Mouse (Mus musculus) splenic B cell, adult 2 months (primary cell): ENCODE data around the gene Mturn.

ENCODE experiments used
- DNase-seq: peaks from one replicate; pipeline ENCODE4 v3.0.0-alpha.2; 2011; ENCODE audit warnings: low read depth, low spot score
- H3K27me3 ChIP-seq: 2 replicates; pipeline ENCODE4 v1.6.1; 2012; ENCODE audit warnings: mild to moderate bottlenecking, low read length, moderate library complexity, mixed read lengths; ENCODE audit not compliant: control insufficient read depth, poor library complexity, insufficient read depth, severe bottlenecking
- H3K36me3 ChIP-seq: 2 replicates; pipeline ENCODE4 v1.6.1; 2012; ENCODE audit warnings: mild to moderate bottlenecking, low read length, moderate library complexity, mixed read lengths; ENCODE audit not compliant: control insufficient read depth, poor library complexity, insufficient read depth, severe bottlenecking

Mturn gene

GRCm38 (mm10) chr6:54705387-54705909 is 24.0 kb downstream of the Mturn start:
- Histone ChIP-seq H3K27me3 (no peaks in the 10 kb centered on the region), H3K36me3 (no peaks in the 10 kb centered on the region)
- peak; percentile 82 for DNase-seq

GRCm38 (mm10) chr6:54706099-54706498 is 24.7 kb downstream of the Mturn start:
- DNase-seq: no peak
- Histone ChIP-seq H3K27me3 (no peaks in the 10 kb centered on the region), H3K36me3 (no peaks in the 10 kb centered on the region)

GRCm38 (mm10) chr6:54706611-54707172 is 25.3 kb downstream of the Mturn start:
- no peak for DNase-seq
- Histone ChIP-seq H3K36me3 (no peaks in the 10 kb centered on the region), H3K27me3 (no peaks in the 10 kb centered on the region)

- no peak for DNase-seq
- Histone ChIP-seq H3K27me3 (no peaks in the 10 kb centered on the region), H3K36me3 (no peaks in the 10 kb centered on the region)
Measured at GRCm38 (mm10) chr6:54708646-54709045, 27.2 kb downstream of the Mturn start.

GRCm38 (mm10) chr6:54715697-54716096 is 34.3 kb downstream of the Mturn start:
- no peaks in the 10 kb centered on the region for H3K36me3 ChIP-seq
- no peaks in the 10 kb centered on the region for H3K27me3 ChIP-seq
- DNase-seq: peak; percentile 64

- no peaks in the 10 kb centered on the region for H3K36me3 ChIP-seq
- peak; percentile 67 for DNase-seq
- H3K27me3 ChIP-seq: no peaks in the 10 kb centered on the region
Measured at GRCm38 (mm10) chr6:54718779-54719685, 37.6 kb downstream of the Mturn start.

GRCm38 (mm10) chr6:54719686-54720310 is 38.4 kb downstream of the Mturn start:
- Histone ChIP-seq H3K27me3 (no peaks in the 10 kb centered on the region), H3K36me3 (no peaks in the 10 kb centered on the region)
- no peak for DNase-seq

GRCm38 (mm10) chr6:54720512-54721251 is 39.3 kb downstream of the Mturn start:
- Histone ChIP-seq H3K36me3 (no peaks in the 10 kb centered on the region), H3K27me3 (no peaks in the 10 kb centered on the region)
- no peak for DNase-seq

- H3K27me3 ChIP-seq: no peaks in the 10 kb centered on the region
- no peaks in the 10 kb centered on the region for H3K36me3 ChIP-seq
- no peak for DNase-seq
Measured at GRCm38 (mm10) chr6:54721252-54721635, 39.8 kb downstream of the Mturn start.

- no peak for DNase-seq
- Histone ChIP-seq H3K36me3 (no peaks in the 10 kb centered on the region; the same call in 1 of the 2 replicates), H3K27me3 (no peaks in the 10 kb centered on the region)
Measured at GRCm38 (mm10) chr6:54726309-54726708, 44.9 kb downstream of the Mturn start.

GRCm38 (mm10) chr6:54726796-54727195 is 45.4 kb downstream of the Mturn start:
- Histone ChIP-seq H3K36me3 (no peaks in the 10 kb centered on the region; the same call in 1 of the 2 replicates), H3K27me3 (no peaks in the 10 kb centered on the region)
- DNase-seq: no peak

GRCm38 (mm10) chr6:54727416-54727815 is 46.0 kb downstream of the Mturn start:
- no peak for DNase-seq
- Histone ChIP-seq H3K36me3 (no peaks in the 10 kb centered on the region; the same call in 1 of the 2 replicates), H3K27me3 (no peaks in the 10 kb centered on the region)

- no peaks in the 10 kb centered on the region for H3K27me3 ChIP-seq
- DNase-seq: no peak
- no peaks in the 10 kb centered on the region; the same call in 1 of the 2 replicates for H3K36me3 ChIP-seq
Measured at GRCm38 (mm10) chr6:54729451-54730105, 48.2 kb downstream of the Mturn start.

- no peak for DNase-seq
Measured at GRCm38 (mm10) chr6:54731726-54732125, 50.3 kb downstream of the Mturn start.

More at GRCm38 (mm10) chr6:54731726-54732125, 50.3 kb downstream of the Mturn start:
- H3K27me3 ChIP-seq: no peaks in the 10 kb centered on the region
- H3K36me3 ChIP-seq: no peaks in the 10 kb centered on the region; the same call in 1 of the 2 replicates
